Mouse (Mus musculus) ES-E14 (cell line): Measurements from ENCODE around the gene Rec8. TPM values are rescaled to one million over a fixed set of nuclear protein-coding genes. Genes with fewer than 3 reads are reported as not detected.

ENCODE experiments used
- DNase-seq: peaks from one replicate; pipeline ENCODE4 v3.0.0-alpha.2; 2013; ENCODE audit warnings: low read depth, low spot score
- H3K27ac ChIP-seq: 2 replicates; pipeline ENCODE4 v1.5.1; 2012; ENCODE audit warnings: low read depth, mild to moderate bottlenecking, low read length, moderate library complexity, mixed read lengths; ENCODE audit not compliant: poor library complexity, insufficient read depth, severe bottlenecking
- H3K36me3 ChIP-seq: 2 replicates; pipeline ENCODE4 v1.6.1; 2012; ENCODE audit warnings: mild to moderate bottlenecking, low read length, moderate library complexity, mixed read lengths; ENCODE audit not compliant: control insufficient read depth, poor library complexity, insufficient read depth, severe bottlenecking
- H3K4me1 ChIP-seq, 2 experiments: fragments of 150-350 bp in 1 of 2; sonication (generic) in 1 of 2; 2 replicates each; pipeline ENCODE4 v1.6.1; 2012; ENCODE audit warnings: low read length in 2 of 2, mild to moderate bottlenecking in 1 of 2, mixed read lengths in 1 of 2; ENCODE audit not compliant: control insufficient read depth in 2 of 2, insufficient read depth in 2 of 2, poor library complexity in 1 of 2
- H3K4me3 ChIP-seq, 2 experiments: fragments of 150-350 bp in 1 of 2; sonication (generic) in 1 of 2; 2 replicates each; pipeline ENCODE4 v1.5.1; 2012; ENCODE audit warnings: low read length in 2 of 2, low read depth in 1 of 2, mild to moderate bottlenecking in 1 of 2, mixed read lengths in 1 of 2; ENCODE audit not compliant: insufficient read depth in 1 of 2, poor library complexity in 1 of 2, severe bottlenecking in 1 of 2
- H3K9ac ChIP-seq: 2 replicates; pipeline ENCODE4 v1.6.1; 2012; ENCODE audit warnings: low read depth, mild to moderate bottlenecking, low read length, mixed read lengths; ENCODE audit not compliant: poor library complexity, insufficient read depth, severe bottlenecking
- H3K9me3 ChIP-seq: fragments of 150-350 bp; sonication (generic); 2 replicates; pipeline ENCODE4 v1.6.1; 2012; ENCODE audit warnings: low read depth, mild to moderate bottlenecking, low read length; ENCODE audit not compliant: control insufficient read depth, insufficient read depth
- CHD2 ChIP-seq: IDR thresholded peaks from 2 replicates; pipeline ENCODE4 v1.6.1; 2014; ENCODE audit warnings: mild to moderate bottlenecking, low read depth, low read length, inconsistent platforms
- HCFC1 ChIP-seq: IDR thresholded peaks from 2 replicates; pipeline ENCODE4 v1.6.1; 2012; ENCODE audit warnings: low read length, inconsistent platforms, borderline replicate concordance; ENCODE audit not compliant: insufficient read depth
- MAFK ChIP-seq: IDR thresholded peaks from 2 replicates; pipeline ENCODE4 v1.6.1; 2014; ENCODE audit warnings: mild to moderate bottlenecking, low read depth, low read length, inconsistent platforms; ENCODE audit not compliant: insufficient read depth
- ZC3H11A ChIP-seq: IDR thresholded peaks from 2 replicates; pipeline ENCODE4 v1.6.1; 2012; ENCODE audit warnings: low read depth, mild to moderate bottlenecking, inconsistent platforms, low read length, borderline replicate concordance
- ZNF384 ChIP-seq: IDR thresholded peaks from 2 replicates; pipeline ENCODE4 v1.6.1; 2012; ENCODE audit warnings: low read depth, low read length, inconsistent platforms
- in situ Hi-C, 2 experiments: fragments of 600-800 bp; cut with MboI; formaldehyde crosslinking; loops; one replicate each; pipeline ENCODE4 v1.15.1; 2025; ENCODE audit warnings: low sequenced_read_pairs in 2 of 2, inconsistent platforms in 1 of 2; ENCODE audit not compliant: unreplicated experiment in 2 of 2
- total RNA-seq: library from RNA; depleted of rRNA; stranded (reverse); fragments of 300-350 nt; gene quantifications from 2 replicates; pipeline ENCODE4 v1.2.3, GENCODE M21; 2012

Rec8 gene
- total RNA-seq, 1 experiment: 5.8 TPM

- H3K36me3 ChIP-seq: no peaks in the 10 kb centered on the region; the same call in 1 of the 2 replicates
- H3K4me1 ChIP-seq: peaks cover 0 to 8% of the 10 kb centered on the region in 2 experiments; a peak in 2 of 4 replicates
- H3K27ac ChIP-seq: no peak overlapping the region
- in situ Hi-C loops: no loop called here
- TF ChIP-seq ZC3H11A (no peak), HCFC1 (no peak), MAFK (no peak), ZNF384 (no peak), CHD2 (no peak)
- no peaks in the 10 kb centered on the region for H3K9me3 ChIP-seq
- DNase-seq: no peak
- no peak overlapping the region for H3K9ac ChIP-seq
- H3K4me3 ChIP-seq: no peak overlapping the region
Measured at GRCm38 (mm10) chr14:55615876-55616275, 2.0 kb upstream of the Rec8 start.

DNA sequence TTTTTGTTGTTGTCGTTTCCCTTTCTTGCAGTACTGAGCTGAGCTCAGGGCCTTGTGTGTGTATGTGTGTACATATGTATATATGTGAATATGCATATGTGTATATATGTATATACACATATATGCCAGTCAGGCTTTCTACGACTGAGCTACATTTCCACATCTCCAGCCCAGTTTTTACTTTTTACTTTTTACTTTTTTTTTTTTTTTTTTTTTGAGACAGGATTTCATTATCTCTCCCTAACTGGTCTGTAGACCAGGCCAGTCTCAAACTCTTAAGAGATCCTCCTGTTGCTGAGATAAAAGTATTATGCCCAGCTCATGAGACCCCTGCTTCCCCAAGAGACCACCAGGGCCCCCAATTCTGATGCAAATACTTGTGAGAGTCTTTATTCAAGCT is 993 bp upstream of the Rec8 start:
- Histone ChIP-seq H3K27ac (no peak overlapping the region), H3K36me3 (no peaks in the 10 kb centered on the region; the same call in 1 of the 2 replicates), H3K9ac (no peak overlapping the region), H3K4me3 (no peak overlapping the region), H3K4me1 (peaks cover 0 to 8% of the 10 kb centered on the region in 2 experiments; a peak in 2 of 4 replicates), H3K9me3 (no peaks in the 10 kb centered on the region)
- TF ChIP-seq ZC3H11A (no peak), HCFC1 (no peak), CHD2 (no peak), ZNF384 (no peak), MAFK (no peak)
- no peak for DNase-seq
- in situ Hi-C loops: no loop called here

- TF ChIP-seq ZNF384: no peak
- TF ChIP-seq MAFK: no peak
- no peak for TF ChIP-seq CHD2
- TF ChIP-seq ZC3H11A: no peak
- no peak for TF ChIP-seq HCFC1
- peaks cover 0 to 11% of the 10 kb centered on the region in 2 experiments; a peak in 2 of 4 replicates for H3K4me1 ChIP-seq
- no peak overlapping the region for H3K27ac ChIP-seq
- in situ Hi-C loops: no loop called here
- peak overlapping the region; percentile 27 to 40 for H3K4me3 ChIP-seq
- H3K9me3 ChIP-seq: no peaks in the 10 kb centered on the region
- H3K36me3 ChIP-seq: peaks cover 2% of the 10 kb centered on the region; the same call in 1 of the 2 replicates
- no peak overlapping the region; the same call in 1 of the 2 replicates for H3K9ac ChIP-seq
- no peak for DNase-seq
Measured at GRCm38 (mm10) chr14:55618486-55619195, 804 bp downstream of the Rec8 start.

- H3K4me3 ChIP-seq: no peak overlapping the region
- no peak overlapping the region for H3K27ac ChIP-seq
- no peak for TF ChIP-seq HCFC1
- no peak for TF ChIP-seq ZC3H11A
- TF ChIP-seq ZNF384: no peak
- TF ChIP-seq MAFK: no peak
- TF ChIP-seq CHD2: no peak
- in situ Hi-C loops: no loop called here
- no peak overlapping the region for H3K9ac ChIP-seq
- DNase-seq: no peak
- H3K4me1 ChIP-seq: 0 out of 4 replicates have a peak, but pooled peaks cover 0 to under 1% of the 10 kb centered on the region in 2 experiments
- H3K36me3 ChIP-seq: peaks cover 80% of the 10 kb centered on the region
- H3K9me3 ChIP-seq: no peaks in the 10 kb centered on the region
Measured at GRCm38 (mm10) chr14:55628077-55628827, 10.4 kb downstream of the Rec8 start.
